Mouse (Mus musculus) hindbrain, embryonic 11.5 days (tissue): ENCODE measurements around the gene Hist1h4h. TPM values are rescaled to one million over a fixed set of nuclear protein-coding genes. Genes with fewer than 3 reads are reported as not detected.
"Not testable (repeated sequence)": the region's sequence is repeated elsewhere in the genome, so short reads cannot be mapped to it uniquely, and the experiment has no call there.

Source experiments
- ATAC-seq: fragments of 200-750 bp; cut with Nextera tagmentation; 2 replicates; pipeline ENCODE4 v1.8.0; 2017; ENCODE audit warnings: mild to moderate bottlenecking, moderate TSS enrichment, moderate library complexity; ENCODE audit not compliant: low FRiP score
- DNase-seq: peaks from one replicate; pipeline ENCODE4 v3.0.0-alpha.2; 2015; ENCODE audit warnings: low spot score
- H3K27ac ChIP-seq: fragments of 300-500 bp; sonication (generic); 2 replicates; pipeline ENCODE4 v1.5.1; 2014; ENCODE audit warnings: mild to moderate bottlenecking, low read depth, low read length
- H3K27me3 ChIP-seq: fragments of 300-500 bp; sonication (generic); 2 replicates; pipeline ENCODE4 v1.6.1; 2014; ENCODE audit warnings: mild to moderate bottlenecking, low read length, moderate library complexity, mixed read lengths; ENCODE audit not compliant: control insufficient read depth, insufficient read depth
- H3K36me3 ChIP-seq: fragments of 300-500 bp; sonication (generic); 2 replicates; pipeline ENCODE4 v1.6.1; 2014; ENCODE audit warnings: mild to moderate bottlenecking, low read length, moderate library complexity, mixed read lengths; ENCODE audit not compliant: control insufficient read depth, insufficient read depth
- H3K4me1 ChIP-seq: fragments of 300-500 bp; sonication (generic); replicated peaks from 2 replicates; pipeline ENCODE4 v1.6.1; 2014; ENCODE audit warnings: low read length, mixed read lengths; ENCODE audit not compliant: control insufficient read depth, insufficient read depth
- H3K4me2 ChIP-seq: fragments of 300-500 bp; sonication (generic); replicated peaks from 2 replicates; pipeline ENCODE4 v1.6.1; 2014; ENCODE audit warnings: mild to moderate bottlenecking, low read depth, low read length
- H3K4me3 ChIP-seq: fragments of 300-500 bp; sonication (generic); 2 replicates; pipeline ENCODE4 v1.5.1; 2014; ENCODE audit warnings: low read depth, low read length
- H3K9ac ChIP-seq: fragments of 300-500 bp; sonication (generic); 2 replicates; pipeline ENCODE4 v1.6.1; 2014; ENCODE audit warnings: low read depth, low read length
- H3K9me3 ChIP-seq: fragments of 300-500 bp; sonication (generic); 2 replicates; pipeline ENCODE4 v1.6.1; 2016; ENCODE audit warnings: low read length; ENCODE audit not compliant: control insufficient read depth
- WGBS: fragments of 180-500 bp; shearing (Covaris S2); extraction: QIAGEN DNeasy Blood & Tissue Kit; methylation state at CpG from one replicate; pipeline ENCODE4 v1.1.7; 2014; 5-methylcytosine and 5-hydroxymethylcytosine counted together
- polyA plus RNA-seq: library from polyadenylated mRNA; unstranded; fragments of >200 nt; fragmentation: Nextera tagmentation; extraction: Ambion mirVana; gene quantifications from 2 replicates; pipeline ENCODE4 v1.2.1, GENCODE M21; 2014

Hist1h4h gene
- polyA plus RNA-seq, 1 experiment from 2014 or later: 4.7 TPM

GRCm38 (mm10) chr13:23575271-23575851 is 44.5 kb downstream of the Hist1h4h start, which contains the start of gene Hist1h3d:
Gene Hist1h3d (plus strand): TSS chr13:23575763.
- peaks cover 2% of the 10 kb centered on the region; the same call in 1 of the 2 replicates for H3K4me1 ChIP-seq
- DNase-seq (peak; percentile 78), ATAC-seq (peak; percentile 63)
- WGBS: under 1% methylated on average over 18 of the region's 18 CpGs
- peak within 1 kb of the TSS; percentile 77 for H3K27ac ChIP-seq
- H3K36me3 ChIP-seq: no peaks in the 10 kb centered on the region
- H3K4me3 ChIP-seq: peak within 1 kb of the TSS; percentile 41
- H3K9ac ChIP-seq: peak within 1 kb of the TSS; percentile 65
- no peaks in the 10 kb centered on the region for H3K9me3 ChIP-seq
- H3K4me2 ChIP-seq: peak within 1 kb of the TSS; percentile 66
- H3K27me3 ChIP-seq: no peaks in the 10 kb centered on the region

DNA sequence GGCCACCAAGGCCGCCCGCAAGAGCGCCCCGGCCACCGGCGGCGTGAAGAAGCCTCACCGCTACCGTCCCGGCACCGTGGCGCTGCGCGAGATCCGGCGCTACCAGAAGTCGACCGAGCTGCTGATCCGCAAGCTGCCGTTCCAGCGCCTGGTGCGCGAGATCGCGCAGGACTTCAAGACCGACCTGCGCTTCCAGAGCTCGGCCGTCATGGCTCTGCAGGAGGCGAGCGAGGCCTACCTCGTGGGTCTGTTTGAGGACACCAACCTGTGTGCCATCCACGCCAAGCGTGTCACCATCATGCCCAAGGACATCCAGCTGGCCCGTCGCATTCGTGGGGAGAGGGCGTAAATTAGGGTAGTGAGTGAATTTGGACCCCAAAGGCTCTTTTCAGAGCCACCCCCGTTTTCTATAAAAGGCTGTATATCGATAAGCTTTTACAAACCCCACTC is 45.0 kb downstream of the Hist1h4h start:
- WGBS: 2% methylated on average over 8 of the region's 40 CpGs
- Histone ChIP-seq H3K4me2 (peak overlapping the region; percentile 66), H3K27ac (peak overlapping the region; percentile 77), H3K9ac (peak overlapping the region; percentile 65), H3K4me3 (peak overlapping the region; percentile 41)
- H3K4me1 ChIP-seq, ATAC-seq, H3K9me3 ChIP-seq, H3K36me3 ChIP-seq, H3K27me3 ChIP-seq: not testable (repeated sequence)
- DNase-seq: peak; percentile 54

GRCm38 (mm10) chr13:23576351-23576881 is 45.6 kb downstream of the Hist1h4h start:
- Histone ChIP-seq H3K27ac (peak overlapping the region; percentile 77), H3K9me3 (no peaks in the 10 kb centered on the region), H3K4me2 (peak overlapping the region; percentile 66), H3K4me1 (peaks cover 2% of the 10 kb centered on the region; the same call in 1 of the 2 replicates), H3K9ac (peak overlapping the region; percentile 65), H3K36me3 (no peaks in the 10 kb centered on the region), H3K27me3 (no peaks in the 10 kb centered on the region), H3K4me3 (peak overlapping the region; percentile 41)
- 2% methylated on average over 7 of the region's 7 CpGs for WGBS
- DNase-seq (peak; percentile 56), ATAC-seq (no peak)

GRCm38 (mm10) chr13:23576906-23577639 is 46.2 kb downstream of the Hist1h4h start:
- Histone ChIP-seq H3K4me3 (peak overlapping the region; percentile 41), H3K9ac (peak overlapping the region; percentile 65), H3K4me2 (peak overlapping the region; percentile 66), H3K27ac (peak overlapping the region; percentile 77), H3K27me3 (no peaks in the 10 kb centered on the region), H3K36me3 (no peaks in the 10 kb centered on the region), H3K9me3 (no peaks in the 10 kb centered on the region), H3K4me1 (peaks cover 2% of the 10 kb centered on the region; the same call in 1 of the 2 replicates)
- no peak for ATAC-seq
- WGBS: 47% methylated on average over 6 of the region's 6 CpGs
- DNase-seq: peak; percentile 37

DNA sequence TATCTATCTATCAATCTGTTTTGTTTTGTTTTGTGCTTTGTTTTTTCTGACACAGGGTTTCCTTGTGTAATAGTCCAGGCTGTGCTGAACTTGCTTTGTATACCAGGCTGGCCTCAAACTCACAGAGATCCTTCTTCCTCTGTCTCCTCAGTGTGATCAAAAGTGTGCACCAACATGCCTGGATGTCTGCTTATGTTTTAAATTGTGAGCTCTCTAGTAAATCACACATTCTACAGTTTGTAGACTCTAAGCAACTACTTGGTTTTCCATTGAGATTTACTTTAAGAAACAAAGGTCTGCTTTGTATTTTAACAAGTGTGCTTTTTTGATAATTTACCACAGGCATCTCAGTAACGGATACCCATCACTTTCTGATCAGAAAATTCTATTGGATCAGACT is 47.0 kb downstream of the Hist1h4h start:
- no peaks in the 10 kb centered on the region for H3K36me3 ChIP-seq
- no peak for ATAC-seq
- H3K27ac ChIP-seq: 0 out of 2 replicates have a peak overlapping the region, but pooled peaks have one; percentile 24
- no peak overlapping the region for H3K9ac ChIP-seq
- no peak for DNase-seq
- WGBS: 87% methylated on average over 1 of the region's 1 CpGs
- peaks cover 2% of the 10 kb centered on the region; the same call in 1 of the 2 replicates for H3K4me1 ChIP-seq
- no peak overlapping the region for H3K4me2 ChIP-seq
- no peaks in the 10 kb centered on the region for H3K27me3 ChIP-seq
- H3K9me3 ChIP-seq: no peaks in the 10 kb centered on the region
- no peak overlapping the region for H3K4me3 ChIP-seq

Other genes with a start within 250 kb of the Hist1h4h start
- gene Zfp322a, start 161.8 kb upstream of the Hist1h4h start, polyA plus RNA-seq: 65.0 and 65.6 TPM in 2 replicates
- gene Abt1, start 107.2 kb upstream of the Hist1h4h start, polyA plus RNA-seq: 12.1 and 13.4 TPM in 2 replicates
- not detected in 2 replicates for gene Btn1a1, start 65.1 kb upstream of the Hist1h4h start, polyA plus RNA-seq
- 0.15 and 0.18 TPM in 2 replicates for gene Btn2a2, start 42.2 kb upstream of the Hist1h4h start, polyA plus RNA-seq
- 3.6 and 8.4 TPM in 2 replicates for gene Hist1h2af, start 2.9 kb downstream of the Hist1h4h start, polyA plus RNA-seq
- gene Hist1h3g, start 4.4 kb downstream of the Hist1h4h start, polyA plus RNA-seq: 3.7 and 4.8 TPM in 2 replicates
- gene Hist1h2bh, start 12.3 kb downstream of the Hist1h4h start, polyA plus RNA-seq: 0.60 and 0.89 TPM in 2 replicates
- 1.0 and 1.1 TPM in 2 replicates for gene Hist1h3f, start 13.0 kb downstream of the Hist1h4h start, polyA plus RNA-seq
- 0.56 and 0.80 TPM in 2 replicates for gene Hist1h4f, start 20.6 kb downstream of the Hist1h4h start, polyA plus RNA-seq
- gene Hist1h1d, start 22.2 kb downstream of the Hist1h4h start, polyA plus RNA-seq: 0.56 and 0.57 TPM in 2 replicates
- 6.7 and 6.9 TPM in 2 replicates for gene Hist1h3e, start 31.3 kb downstream of the Hist1h4h start, polyA plus RNA-seq
- gene Hist1h2ae, start 40.2 kb downstream of the Hist1h4h start, polyA plus RNA-seq: 70.9 and 82.9 TPM in 2 replicates
- 3.2 and 4.8 TPM in 2 replicates for gene Hist1h2bg, start 40.3 kb downstream of the Hist1h4h start, polyA plus RNA-seq
- gene Hist1h2bf, start 43.1 kb downstream of the Hist1h4h start, polyA plus RNA-seq: 1.5 and 3.7 TPM in 2 replicates
- 1.0 and 2.9 TPM in 2 replicates for gene Hist1h2ad, start 43.3 kb downstream of the Hist1h4h start, polyA plus RNA-seq
- gene Hist1h3d, start 44.7 kb downstream of the Hist1h4h start, polyA plus RNA-seq: 7.2 and 8.3 TPM in 2 replicates
- 95.0 and 95.9 TPM in 2 replicates for gene Hist1h4d, start 50.5 kb downstream of the Hist1h4h start, polyA plus RNA-seq
- 1.8 and 2.2 TPM in 2 replicates for gene Hist1h2be, start 90.1 kb downstream of the Hist1h4h start, polyA plus RNA-seq
- 19.7 and 23.7 TPM in 2 replicates for gene Hist1h1e, start 91.5 kb downstream of the Hist1h4h start, polyA plus RNA-seq
- 0.79 and 0.84 TPM in 2 replicates for gene Hist1h2ac, start 152.9 kb downstream of the Hist1h4h start, polyA plus RNA-seq
- 21.0 and 26.1 TPM in 2 replicates for gene Hist1h2bc, start 153.1 kb downstream of the Hist1h4h start, polyA plus RNA-seq
- gene Hist1h1t, start 164.8 kb downstream of the Hist1h4h start, polyA plus RNA-seq: 0.17 TPM in 1 of 2 replicates, not detected in the other
- gene Hist1h4c, start 167.4 kb downstream of the Hist1h4h start, polyA plus RNA-seq: 4.5 and 4.9 TPM in 2 replicates
- gene Hfe, start 179.8 kb downstream of the Hist1h4h start, polyA plus RNA-seq: 3.4 and 4.2 TPM in 2 replicates
- 14.9 and 16.7 TPM in 2 replicates for gene Hist1h1c, start 207.8 kb downstream of the Hist1h4h start, polyA plus RNA-seq
- gene Hist1h3c, start 214.6 kb downstream of the Hist1h4h start, polyA plus RNA-seq: 10.7 and 11.3 TPM in 2 replicates
- gene Hist1h2bb, start 215.7 kb downstream of the Hist1h4h start, polyA plus RNA-seq: 1.4 and 3.0 TPM in 2 replicates
- 42.5 and 50.0 TPM in 2 replicates for gene Hist1h2ab, start 220.1 kb downstream of the Hist1h4h start, polyA plus RNA-seq
- 6.5 and 10.7 TPM in 2 replicates for gene Hist1h3b, start 221.2 kb downstream of the Hist1h4h start, polyA plus RNA-seq
- 3.6 and 4.8 TPM in 2 replicates for gene Hist1h4b, start 226.0 kb downstream of the Hist1h4h start, polyA plus RNA-seq
- gene Hist1h4a, start 230.2 kb downstream of the Hist1h4h start, polyA plus RNA-seq: 0.32 TPM in 1 of 2 replicates, not detected in the other
- gene Hist1h3a, start 231.3 kb downstream of the Hist1h4h start, polyA plus RNA-seq: 3.4 and 5.3 TPM in 2 replicates
- 2.4 and 3.7 TPM in 2 replicates for gene Hist1h1a, start 232.6 kb downstream of the Hist1h4h start, polyA plus RNA-seq
- gene Trim38, start 238.9 kb downstream of the Hist1h4h start, polyA plus RNA-seq: not detected in 2 replicates